Mouse (Mus musculus) cerebellum, adult 9-10 months (tissue): ENCODE results near the gene Col19a1.

Source experiments
- DNase-seq: peaks from one replicate; pipeline ENCODE4 v3.0.0; 2022

Gene Col19a1

GRCm38 (mm10) chr1:24458015-24458414 is 129.3 kb downstream of the Col19a1 start:
- no peak for DNase-seq

GRCm38 (mm10) chr1:24452572-24453269 is 134.6 kb downstream of the Col19a1 start:
- DNase-seq: no peak

DNA sequence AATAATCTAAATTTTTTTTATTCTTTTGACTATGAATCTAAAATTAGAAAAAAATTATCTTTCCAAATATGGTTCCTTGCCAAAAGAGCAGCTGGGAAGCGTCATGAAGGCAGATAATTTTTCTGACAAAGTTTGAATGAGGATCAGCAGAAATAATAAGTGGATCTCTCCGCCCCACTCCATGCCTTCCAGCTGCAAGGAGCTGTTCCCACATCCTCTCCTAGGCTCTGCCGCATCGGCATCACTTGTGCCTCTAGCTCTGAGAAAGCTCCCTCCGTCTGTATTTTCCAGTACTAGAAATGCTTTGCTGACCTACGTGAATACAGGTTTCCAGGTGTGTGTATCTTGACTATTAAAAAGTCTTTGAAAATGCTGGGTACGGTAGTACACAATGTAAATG is 135.1 kb downstream of the Col19a1 start:
- no peak for DNase-seq

GRCm38 (mm10) chr1:24437425-24437824 is 149.8 kb downstream of the Col19a1 start:
- DNase-seq: no peak

DNA sequence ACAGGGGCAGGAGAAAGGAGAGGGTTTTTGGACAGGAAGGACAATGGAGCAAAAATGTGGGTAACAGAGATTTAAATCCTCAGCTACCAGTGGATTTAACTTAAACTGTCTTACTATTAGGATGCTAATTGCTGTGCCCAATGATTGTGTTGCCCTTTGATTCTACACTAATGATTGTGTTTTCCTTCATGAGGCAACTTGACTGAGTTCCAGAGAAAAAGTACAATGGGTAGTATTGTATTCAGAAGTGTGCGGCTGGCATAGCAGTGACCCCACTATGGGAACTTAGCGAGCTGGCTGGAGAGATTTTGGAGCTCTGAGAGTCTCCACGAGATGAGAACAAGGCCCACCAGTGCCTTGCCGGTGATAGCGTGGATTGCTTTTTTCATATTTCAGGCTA is 159.0 kb downstream of the Col19a1 start:
- no peak for DNase-seq

DNA sequence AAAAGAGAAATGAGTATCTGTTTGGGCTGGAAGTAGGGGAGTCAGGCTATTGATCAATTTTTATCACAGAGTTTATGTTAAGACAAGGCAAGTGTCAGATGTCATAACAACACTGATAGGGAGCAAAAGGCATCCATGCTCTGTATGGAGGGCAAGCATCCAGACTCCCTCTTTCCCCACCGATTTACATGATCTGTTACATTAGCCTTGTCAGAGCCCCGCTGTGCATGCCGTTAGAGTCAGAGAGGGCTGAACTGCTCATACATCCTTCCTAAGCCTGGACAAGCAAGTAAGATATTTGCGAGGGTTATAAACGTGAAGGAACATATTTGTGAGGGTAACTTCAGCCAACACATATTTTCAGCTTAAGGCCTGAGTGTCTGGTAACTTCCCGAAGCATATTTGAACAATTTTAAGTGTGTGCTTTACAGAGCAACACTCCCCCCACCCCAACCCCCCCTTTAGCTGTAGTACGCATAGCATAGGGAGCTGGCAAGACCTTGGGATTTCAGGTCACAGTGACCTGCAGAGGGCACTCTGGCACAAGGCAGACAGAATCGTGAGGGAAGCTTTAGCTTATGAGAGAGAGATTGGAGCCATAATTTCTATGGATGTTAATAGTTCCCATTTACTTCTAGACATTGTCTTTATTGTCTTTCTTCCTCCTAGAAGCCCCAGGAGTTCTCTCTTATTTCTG is 209.0 kb downstream of the Col19a1 start:
- peak; percentile 57 for DNase-seq

DNA sequence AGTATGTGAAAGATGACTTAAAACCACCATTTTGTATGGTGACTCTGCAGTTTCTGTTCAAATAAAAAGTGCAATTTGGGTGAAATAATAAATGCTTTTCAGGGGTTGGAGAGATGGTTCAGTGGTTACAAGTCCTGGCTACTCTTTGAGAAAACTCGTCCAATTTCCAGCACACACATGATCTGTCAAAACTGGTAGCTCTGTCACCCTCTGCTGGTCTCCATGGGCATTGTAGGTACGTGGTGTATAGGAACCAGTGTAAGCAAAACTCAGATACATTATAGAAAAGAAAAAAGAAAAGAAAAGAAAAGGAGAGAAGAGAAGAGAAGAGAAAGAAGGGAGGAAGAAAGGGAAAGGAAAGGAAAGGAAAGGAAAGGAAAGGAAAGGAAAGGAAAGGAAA is 212.4 kb downstream of the Col19a1 start:
- peak; percentile 20 for DNase-seq

DNA sequence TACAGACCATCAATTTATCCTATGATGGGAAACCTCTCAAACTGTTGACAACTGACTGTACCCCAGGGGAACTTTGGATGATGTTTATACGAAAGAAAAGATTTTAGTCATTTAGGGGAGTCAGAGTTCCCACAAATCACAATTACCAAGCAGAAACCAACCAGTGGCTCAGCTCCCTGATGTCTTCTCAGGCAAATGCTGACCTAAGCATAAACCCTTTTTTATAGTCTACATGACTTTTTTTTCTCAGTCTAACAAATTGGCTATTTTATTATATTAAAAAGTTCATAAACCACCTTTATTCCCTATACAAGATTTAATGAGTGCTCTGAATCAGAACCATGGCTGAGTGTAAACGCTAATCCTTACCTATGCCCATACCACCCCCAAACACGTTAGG is 213.6 kb downstream of the Col19a1 start:
- DNase-seq: no peak

GRCm38 (mm10) chr1:24372471-24373258 is 214.6 kb downstream of the Col19a1 start:
- DNase-seq: no peak

DNA sequence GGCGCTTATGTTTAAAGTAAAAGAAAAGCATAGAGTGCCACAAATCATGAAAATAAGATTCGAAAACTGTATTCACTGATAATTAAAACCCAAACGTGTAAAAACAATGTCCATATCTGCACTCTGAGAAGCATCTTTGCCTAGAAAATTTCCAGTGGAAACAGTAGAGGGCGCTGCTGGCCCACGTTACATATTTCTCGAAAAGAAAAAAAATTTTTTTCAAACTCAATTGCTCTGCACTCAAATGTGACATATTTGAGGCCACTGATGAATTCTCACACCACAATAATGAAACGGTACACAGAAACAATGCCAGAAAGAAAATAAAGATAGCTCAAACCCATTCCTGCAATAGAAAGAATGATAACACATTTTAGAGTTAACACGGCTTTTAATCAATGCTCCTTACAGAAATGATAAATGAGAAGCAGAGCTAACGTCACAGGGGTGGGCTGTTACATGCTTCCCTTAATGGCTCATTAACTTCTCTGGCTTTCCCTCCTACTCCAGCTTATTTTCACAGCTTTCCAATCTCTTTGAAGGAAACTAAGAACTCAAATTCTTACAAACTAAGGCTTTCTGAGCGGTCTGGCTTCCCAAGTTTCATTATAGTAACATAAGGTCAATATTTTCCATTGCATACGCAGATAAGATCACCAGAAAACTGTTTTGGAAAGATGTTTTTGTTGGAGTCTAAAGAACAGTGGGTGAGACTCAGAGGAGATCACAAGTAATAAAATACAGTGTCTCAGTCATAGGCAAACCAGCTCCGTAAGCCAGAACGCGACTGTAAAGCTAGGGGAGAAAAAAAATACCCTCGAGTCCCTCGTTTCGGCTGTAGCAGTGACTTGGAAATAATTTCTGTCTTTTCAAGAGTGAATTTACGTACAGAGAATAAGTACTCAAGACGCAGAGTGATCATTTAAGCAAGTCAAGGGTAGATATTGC is 219.4 kb downstream of the Col19a1 start:
- peak; percentile 33 for DNase-seq

- no peak for DNase-seq
Measured at GRCm38 (mm10) chr1:24364775-24365174, 222.5 kb downstream of the Col19a1 start.

DNA sequence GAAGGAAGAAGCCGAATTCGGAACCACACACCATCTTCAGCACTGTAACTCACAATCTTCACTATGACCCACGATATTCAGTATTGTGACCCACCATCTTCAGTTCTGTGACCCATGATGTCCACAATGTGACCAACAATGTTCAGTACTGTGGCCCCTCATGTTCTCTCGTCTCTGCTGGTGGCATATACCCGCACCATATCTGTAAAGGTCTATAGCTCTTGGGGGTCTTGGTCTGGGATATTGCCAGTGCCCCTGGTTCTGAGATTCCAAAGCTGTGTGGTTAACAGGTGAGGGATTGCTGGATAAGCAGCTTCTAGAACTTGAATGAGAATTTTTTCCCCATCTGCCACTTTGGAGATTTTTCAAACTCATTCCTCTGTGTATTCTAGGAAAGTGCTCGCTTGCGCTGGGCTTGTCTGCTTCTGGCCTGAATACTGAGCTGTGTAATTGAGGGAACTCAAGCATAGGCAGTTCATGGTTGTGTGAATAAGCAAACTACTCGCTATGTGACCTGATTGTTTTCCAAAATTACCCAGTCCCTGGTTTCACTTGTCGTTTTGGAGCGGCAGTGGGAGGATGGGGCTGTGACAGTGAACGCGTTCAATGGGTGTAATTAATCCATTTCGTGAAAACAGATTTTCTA is 225.2 kb downstream of the Col19a1 start:
- DNase-seq: peak; percentile 48

DNA sequence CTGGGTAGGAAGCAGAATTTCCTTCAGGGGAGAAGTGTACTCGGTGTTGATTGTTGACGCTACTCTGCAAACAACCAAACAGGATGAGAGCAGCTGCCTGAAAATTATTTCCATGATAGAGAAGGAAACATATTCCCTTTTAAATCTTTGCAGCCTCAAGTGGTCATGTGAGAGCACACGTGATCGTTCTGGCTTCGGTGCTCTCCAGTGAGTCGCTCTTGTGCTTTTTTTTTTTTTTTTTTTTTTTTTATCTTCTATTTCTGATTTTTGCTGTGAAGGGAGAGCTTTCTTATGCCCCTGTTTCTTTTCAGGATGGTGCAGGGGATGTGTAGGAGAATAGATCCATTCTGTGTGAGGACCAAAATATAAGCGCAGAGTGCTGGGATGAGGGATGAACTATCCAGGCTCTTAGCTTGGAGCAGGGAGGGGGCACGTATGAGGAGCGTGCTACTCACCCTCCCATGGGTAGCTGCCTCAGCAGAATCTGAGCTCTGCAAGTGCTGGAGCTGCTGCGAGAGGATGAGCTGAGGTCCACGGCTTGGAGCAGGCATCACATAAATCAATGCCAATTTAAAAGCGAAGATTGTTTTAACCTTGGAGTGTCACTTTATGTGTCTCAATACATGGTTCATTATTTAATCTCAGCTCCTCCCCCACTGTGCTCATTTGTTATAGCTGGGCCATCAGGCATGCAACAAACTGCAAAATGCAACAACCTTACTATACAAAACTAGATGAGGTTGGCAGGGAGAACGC is 237.6 kb downstream of the Col19a1 start:
- DNase-seq: no peak

DNA sequence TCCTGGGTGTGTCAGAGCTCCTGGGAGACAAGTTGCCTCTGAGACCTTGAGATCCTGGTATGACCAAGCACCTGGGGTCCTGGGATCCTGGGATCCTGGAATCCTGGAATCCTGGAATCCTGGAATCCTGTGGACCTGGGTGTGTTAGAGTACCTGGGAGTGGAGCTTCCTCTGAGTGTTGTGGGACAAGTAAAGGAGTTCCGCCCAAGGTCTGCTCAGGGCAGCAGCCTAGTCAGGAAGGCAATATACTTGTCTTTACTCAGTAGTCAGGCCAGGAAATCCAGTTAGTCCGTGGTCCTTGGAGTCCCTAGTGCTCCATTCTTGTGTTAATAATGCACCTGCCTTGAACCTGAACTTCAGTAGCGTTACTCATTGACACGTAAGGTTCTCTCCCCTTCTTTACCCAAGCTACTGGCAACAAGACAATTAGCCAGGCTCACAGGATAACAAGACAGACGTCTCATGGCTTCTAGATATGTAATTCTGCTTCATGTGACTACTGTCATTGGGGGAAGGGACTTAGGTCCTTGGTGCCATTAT is 239.6 kb downstream of the Col19a1 start:
- no peak for DNase-seq

DNA sequence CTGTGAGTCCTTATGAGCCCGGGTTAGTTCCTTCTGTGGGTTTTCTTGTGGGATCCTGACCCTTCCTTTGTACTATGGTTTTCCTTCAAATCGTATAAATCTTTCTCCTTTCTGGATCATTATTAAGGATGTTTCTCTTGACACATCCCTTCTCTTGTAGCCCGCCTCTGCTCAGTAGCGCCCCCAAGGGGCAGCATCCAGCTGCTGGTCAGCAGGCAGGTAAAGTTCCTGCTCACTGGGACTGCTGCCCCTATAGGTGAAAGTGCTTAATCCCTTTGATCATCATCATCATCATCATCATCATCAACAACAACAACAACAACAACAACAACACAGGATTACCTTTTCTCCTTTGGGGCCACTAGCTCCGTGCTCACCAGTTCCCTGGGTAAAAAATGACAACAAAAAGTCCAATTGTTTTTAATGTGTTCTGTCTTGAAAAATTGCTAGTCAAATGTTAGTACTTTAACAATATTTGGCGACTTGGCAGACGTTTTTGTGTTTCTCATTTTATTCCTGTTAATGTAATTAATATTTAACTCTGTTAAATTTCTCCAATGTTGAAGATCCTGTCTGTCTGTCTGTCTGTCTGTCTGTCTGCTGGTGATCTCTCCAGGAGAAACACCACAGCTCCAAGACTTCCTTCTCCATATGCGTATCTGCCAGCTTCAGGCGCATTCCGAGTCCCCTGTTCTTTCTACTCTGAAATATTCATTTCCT is 249.6 kb downstream of the Col19a1 start:
- DNase-seq: no peak

GRCm38 (mm10) chr1:24336051-24336450 is 251.2 kb downstream of the Col19a1 start:
- DNase-seq: no peak

GRCm38 (mm10) chr1:24316961-24317589 is 270.2 kb downstream of the Col19a1 start:
- no peak for DNase-seq

DNA sequence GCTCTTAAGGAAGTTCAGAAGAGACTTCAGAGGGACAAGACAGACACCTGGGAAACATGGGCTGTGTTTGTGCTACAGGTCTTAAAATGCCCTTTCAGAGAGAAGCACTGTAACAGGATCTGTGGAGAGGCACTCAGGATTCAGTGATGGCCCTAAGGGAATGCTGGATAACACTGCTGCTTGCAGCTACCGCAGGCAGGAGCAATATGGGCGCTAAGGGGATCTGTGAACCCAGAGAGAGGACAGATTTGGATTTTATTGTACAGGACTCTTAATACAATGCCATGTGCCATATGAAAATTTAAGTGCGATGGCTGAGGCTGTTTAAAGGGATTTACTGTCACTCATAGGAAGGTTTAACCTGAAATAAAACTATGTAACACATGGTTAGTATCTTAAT is 270.8 kb downstream of the Col19a1 start:
- no peak for DNase-seq

DNA sequence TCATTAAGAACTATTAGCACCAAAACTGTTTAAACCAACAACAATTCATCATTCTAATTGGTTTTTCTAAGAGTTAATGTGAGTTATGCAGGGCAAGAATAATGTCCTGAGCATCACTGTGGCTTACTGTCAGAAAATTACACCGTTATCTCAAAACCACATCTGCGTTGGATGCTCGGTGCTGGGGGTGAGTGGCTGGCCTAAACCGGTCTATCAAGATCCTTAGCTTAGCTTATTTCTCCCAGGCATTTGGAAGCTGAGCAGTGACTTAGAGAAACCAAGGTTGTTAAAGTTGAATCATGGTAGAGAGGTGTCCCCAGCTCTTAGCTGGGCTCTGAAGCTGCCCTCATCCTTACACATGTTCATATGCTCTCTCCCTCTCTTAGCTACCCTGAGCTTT is 276.4 kb downstream of the Col19a1 start:
- no peak for DNase-seq

DNA sequence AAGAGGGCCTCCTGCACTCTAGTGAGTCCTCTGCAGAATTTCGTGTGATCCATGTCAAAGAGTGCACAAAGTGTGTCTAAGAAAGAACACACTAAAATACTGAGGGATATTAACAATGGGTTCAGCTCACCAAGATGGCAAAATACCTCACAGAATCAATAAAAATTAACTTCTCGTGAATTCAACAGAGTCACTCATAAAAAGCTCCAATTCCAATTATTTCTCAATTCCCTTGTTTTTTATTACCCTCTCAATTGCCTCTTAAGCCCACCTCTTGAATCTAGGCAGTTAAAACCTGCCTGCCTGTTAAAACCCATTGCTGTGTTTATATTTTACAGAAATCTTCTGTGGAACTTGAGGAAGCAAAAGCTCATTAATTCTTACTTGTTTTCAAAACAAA is 277.1 kb downstream of the Col19a1 start:
- no peak for DNase-seq
